Mouse (Mus musculus) urinary bladder, adult 2 months (tissue): Measurements from ENCODE around the gene Tmem151a. TPM values are rescaled to one million over a fixed set of nuclear protein-coding genes. Genes with fewer than 3 reads are reported as not detected.
"Not testable (repeated sequence)": the region's sequence is repeated elsewhere in the genome, so short reads cannot be mapped to it uniquely, and the experiment has no call there.

Experiments used
- DNase-seq: peaks from one replicate; pipeline ENCODE4 v3.0.0; 2022; ENCODE audit warnings: low spot score
- polyA plus RNA-seq: library from polyadenylated mRNA; depleted of rRNA; stranded (reverse); fragments of >200 nt; gene quantifications from 2 replicates; pipeline ENCODE4 v1.2.3, GENCODE M21; 2012

Gene Tmem151a
- polyA plus RNA-seq, 1 experiment: 3.9 TPM

GRCm38 (mm10) chr19:5094746-5095417, 9.6 kb upstream of the Tmem151a start:
- DNase-seq: no peak

- peak; percentile 81 for DNase-seq
Observed at GRCm38 (mm10) chr19:5094243-5094632, 8.9 kb upstream of the Tmem151a start.

- no peak for DNase-seq
Observed at GRCm38 (mm10) chr19:5093481-5094242, 8.3 kb upstream of the Tmem151a start.

GRCm38 (mm10) chr19:5092083-5092482, 6.8 kb upstream of the Tmem151a start:
- DNase-seq: no peak

GRCm38 (mm10) chr19:5089324-5089723, 4.0 kb upstream of the Tmem151a start:
- DNase-seq: no peak

GRCm38 (mm10) chr19:5087884-5088728, 2.8 kb upstream of the Tmem151a start, which contains the start of gene Yif1a:
Gene Yif1a, plus strand, starts transcription at chr19:5088538.
- peak; percentile 84 for DNase-seq

- DNase-seq: not testable (repeated sequence)
Observed at GRCm38 (mm10) chr19:5086533-5086932, 1.2 kb upstream of the Tmem151a start.

- DNase-seq: no peak
Observed at GRCm38 (mm10) chr19:5084834-5085144, 542 bp downstream of the Tmem151a start.

- DNase-seq: no peak
Observed at GRCm38 (mm10) chr19:5083961-5084833, 1.1 kb downstream of the Tmem151a start.

- DNase-seq: no peak
Observed at GRCm38 (mm10) chr19:5082596-5082995, 2.7 kb downstream of the Tmem151a start.

GRCm38 (mm10) chr19:5082005-5082404, 3.3 kb downstream of the Tmem151a start:
- DNase-seq: no peak

GRCm38 (mm10) chr19:5079279-5079678, 6.1 kb downstream of the Tmem151a start:
- no peak for DNase-seq

- no peak for DNase-seq
Observed at GRCm38 (mm10) chr19:5073518-5073917, 11.8 kb downstream of the Tmem151a start.

- no peak for DNase-seq
Observed at GRCm38 (mm10) chr19:5073028-5073427, 12.3 kb downstream of the Tmem151a start.

- no peak for DNase-seq
Observed at GRCm38 (mm10) chr19:5072389-5073019, 12.8 kb downstream of the Tmem151a start.

- no peak for DNase-seq
Observed at GRCm38 (mm10) chr19:5071545-5072369, 13.6 kb downstream of the Tmem151a start.

- no peak for DNase-seq
Observed at GRCm38 (mm10) chr19:5071077-5071476, 14.3 kb downstream of the Tmem151a start.

GRCm38 (mm10) chr19:5069978-5070377, 15.4 kb downstream of the Tmem151a start:
- DNase-seq: no peak

GRCm38 (mm10) chr19:5069486-5069885, 15.8 kb downstream of the Tmem151a start:
- no peak for DNase-seq
